Mouse (Mus musculus): Measurements from ENCODE around the gene Gm8298. TPM values are rescaled to one million over a fixed set of nuclear protein-coding genes. Genes with fewer than 3 reads are reported as not detected.

The Gm8298 gene
- polyA plus RNA-seq, 1 experiment from 2014 or later, result not detected

- WGBS (ENCODE audit: insufficient replicate concordance), result 88% methylated on average over 2 of the region's 2 CpGs
- no peak within 1 kb of the TSS for H3K4me2 ChIP-seq (ENCODE audit: low read depth, low read length)
- no peaks in the 10 kb centered on the region for H3K27me3 ChIP-seq (ENCODE audit: insufficient read depth, low read length)
- no peak within 1 kb of the TSS for H3K4me3 ChIP-seq (ENCODE audit: low read depth, low read length)
- no peak for TF ChIP-seq CTCF (IDR thresholded peaks at IDR 0.05; ENCODE audit: low read depth)
- TF ChIP-seq EP300 (IDR thresholded peaks at IDR 0.05; ENCODE audit: low read depth), result no peak
- no peaks in the 10 kb centered on the region for H3K36me3 ChIP-seq (replicated peaks; ENCODE audit: insufficient read depth, low read length)
- H3K4me1 ChIP-seq (ENCODE audit: insufficient read depth), result no peaks in the 10 kb centered on the region
- ATAC-seq (no peak), DNase-seq (no peak)
- H3K9ac ChIP-seq (replicated peaks), result no peak within 1 kb of the TSS
- H3K27ac ChIP-seq (ENCODE audit: low read depth), result no peak within 1 kb of the TSS
- no peaks in the 10 kb centered on the region for H3K9me3 ChIP-seq (ENCODE audit: low read length)
Observed at GRCm38 (mm10) chr3:59924914-59925313, 64.1 kb downstream of the Gm8298 start, which contains the start of gene C130079G13Rik. TSS of gene C130079G13Rik (plus strand) at chr3:59925214.

Other genes with a start within 250 kb of the Gm8298 start
- gene Gm5538, start 131.3 kb upstream of the Gm8298 start, polyA plus RNA-seq (2015; fragmentation: Nextera tagmentation; extraction: Ambion mirVana), result not detected in 2 replicates
- gene C130079G13Rik, start 64.2 kb downstream of the Gm8298 start, polyA plus RNA-seq (2015; fragmentation: Nextera tagmentation; extraction: Ambion mirVana), result not detected in 2 replicates
- not detected in 2 replicates for gene Aadacl2, start 145.7 kb downstream of the Gm8298 start, polyA plus RNA-seq (2015; fragmentation: Nextera tagmentation; extraction: Ambion mirVana)
- 449 and 460 TPM in 2 replicates for gene Aadac, start 164.7 kb downstream of the Gm8298 start, polyA plus RNA-seq (2015; fragmentation: Nextera tagmentation; extraction: Ambion mirVana)
- 0.21 and 0.34 TPM in 2 replicates for gene Sucnr1, start 220.8 kb downstream of the Gm8298 start, polyA plus RNA-seq (2015; fragmentation: Nextera tagmentation; extraction: Ambion mirVana)

Measured in liver, postnatal 0 days (tissue).